Mouse (Mus musculus): ENCODE results near the gene Creld2. TPM values are rescaled to one million over a fixed set of nuclear protein-coding genes. Genes with fewer than 3 reads are reported as not detected.

Creld2 gene
- polyA plus RNA-seq, 2 experiments: 25.4 to 38.6 TPM

- Histone ChIP-seq H3K4me1 (replicated peaks; ENCODE audit: control insufficient read depth in 2 of 2, insufficient read depth in 2 of 2, low read length in 1 of 2) (no peaks in the 10 kb centered on the region; a peak in 1 of 4 replicates), H3K27me3 (ENCODE audit: control insufficient read depth, insufficient read depth, low read length) (0 out of 2 replicates have a peak, but pooled peaks cover 2% of the 10 kb centered on the region), H3K36me3 (replicated peaks; ENCODE audit: control insufficient read depth, insufficient read depth, low read depth) (no peaks in the 10 kb centered on the region), H3K9me3 (ENCODE audit: control insufficient read depth, low read length) (no peaks in the 10 kb centered on the region), H3K4me2 (ENCODE audit: low read depth) (no peak overlapping the region), H3K4me3 (ENCODE audit: insufficient read depth in 1 of 2, low read depth in 2 of 2, low read length in 2 of 2) (no peak overlapping the region), H3K9ac (replicated peaks) (no peak overlapping the region), H3K27ac (no peak overlapping the region)
- WGBS (ENCODE audit: insufficient replicate concordance): 57% methylated on average over 3 of the region's 3 CpGs
- DNase-seq (ENCODE audit: low read depth in 3 of 3, low spot score in 3 of 3): no peak
- no peak for TF ChIP-seq EP300 (IDR thresholded peaks at IDR 0.05; ENCODE audit: low read depth)
- TF ChIP-seq CTCF (IDR thresholded peaks at IDR 0.05; ENCODE audit: low read depth): no peak
- no peak for ATAC-seq (ENCODE audit: insufficient read depth)
Observed at GRCm38 (mm10) chr15:88874061-88874460, 54.6 kb downstream of the Creld2 start.

GRCm38 (mm10) chr15:88874477-88874876 lies 55.0 kb downstream of the Creld2 start:
- ATAC-seq (ENCODE audit: insufficient read depth) (no peak), DNase-seq (ENCODE audit: low read depth in 3 of 3, low spot score in 3 of 3) (no peak)
- Histone ChIP-seq H3K4me3 (ENCODE audit: insufficient read depth in 1 of 2, low read depth in 2 of 2, low read length in 2 of 2) (no peak overlapping the region), H3K27me3 (ENCODE audit: control insufficient read depth, insufficient read depth, low read length) (0 out of 2 replicates have a peak, but pooled peaks cover 2% of the 10 kb centered on the region), H3K36me3 (replicated peaks; ENCODE audit: control insufficient read depth, insufficient read depth, low read depth) (no peaks in the 10 kb centered on the region), H3K4me1 (replicated peaks; ENCODE audit: control insufficient read depth in 2 of 2, insufficient read depth in 2 of 2, low read length in 1 of 2) (no peaks in the 10 kb centered on the region; a peak in 1 of 4 replicates), H3K4me2 (ENCODE audit: low read depth) (no peak overlapping the region), H3K9me3 (ENCODE audit: control insufficient read depth, low read length) (no peaks in the 10 kb centered on the region), H3K27ac (no peak overlapping the region), H3K9ac (replicated peaks) (no peak overlapping the region)
- WGBS (ENCODE audit: insufficient replicate concordance): 67% methylated on average over 6 of the region's 6 CpGs
- TF ChIP-seq EP300 (IDR thresholded peaks at IDR 0.05; ENCODE audit: low read depth) (no peak), CTCF (IDR thresholded peaks at IDR 0.05; ENCODE audit: low read depth) (no peak)

GRCm38 (mm10) chr15:88875625-88876081 lies 56.2 kb downstream of the Creld2 start:
- no peak for TF ChIP-seq EP300 (IDR thresholded peaks at IDR 0.05; ENCODE audit: low read depth)
- TF ChIP-seq CTCF (IDR thresholded peaks at IDR 0.05; ENCODE audit: low read depth): no peak
- Histone ChIP-seq H3K9ac (replicated peaks) (no peak overlapping the region), H3K4me2 (ENCODE audit: low read depth) (no peak overlapping the region), H3K4me1 (replicated peaks; ENCODE audit: control insufficient read depth in 2 of 2, insufficient read depth in 2 of 2, low read length in 1 of 2) (no peaks in the 10 kb centered on the region; a peak in 1 of 4 replicates), H3K27ac (no peak overlapping the region), H3K9me3 (ENCODE audit: control insufficient read depth, low read length) (no peaks in the 10 kb centered on the region), H3K36me3 (replicated peaks; ENCODE audit: control insufficient read depth, insufficient read depth, low read depth) (no peaks in the 10 kb centered on the region), H3K4me3 (ENCODE audit: insufficient read depth in 1 of 2, low read depth in 2 of 2, low read length in 2 of 2) (no peak overlapping the region), H3K27me3 (ENCODE audit: control insufficient read depth, insufficient read depth, low read length) (0 out of 2 replicates have a peak, but pooled peaks cover 2% of the 10 kb centered on the region)
- no peak for DNase-seq (ENCODE audit: low read depth in 3 of 3, low spot score in 3 of 3)
- ATAC-seq (ENCODE audit: insufficient read depth): peak; percentile 41; the same call in 1 of the 2 replicates
- 28% methylated on average over 10 of the region's 10 CpGs for WGBS (ENCODE audit: insufficient replicate concordance)

Other genes starting within 250 kb of the Creld2 start
- gene Zdhhc25, start 219.3 kb upstream of the Creld2 start, polyA plus RNA-seq (2012; rRNA removed): not detected in 2 replicates
- not detected in 2 replicates for gene Zdhhc25, start 219.3 kb upstream of the Creld2 start, polyA plus RNA-seq (2014; fragmentation: Nextera tagmentation; extraction: Ambion mirVana)
- gene Brd1, start 85.4 kb upstream of the Creld2 start, polyA plus RNA-seq (2012; rRNA removed): 4.1 and 6.1 TPM in 2 replicates
- 5.5 and 7.1 TPM in 2 replicates for gene Brd1, start 85.4 kb upstream of the Creld2 start, polyA plus RNA-seq (2014; fragmentation: Nextera tagmentation; extraction: Ambion mirVana)
- gene Zbed4, start 68.0 kb upstream of the Creld2 start, polyA plus RNA-seq (2012; rRNA removed): 5.9 and 8.0 TPM in 2 replicates
- 11.4 and 11.5 TPM in 2 replicates for gene Zbed4, start 68.0 kb upstream of the Creld2 start, polyA plus RNA-seq (2014; fragmentation: Nextera tagmentation; extraction: Ambion mirVana)
- 4.9 and 5.2 TPM in 2 replicates for gene Alg12, start 328 bp upstream of the Creld2 start, polyA plus RNA-seq (2012; rRNA removed)
- 4.9 and 5.9 TPM in 2 replicates for gene Alg12, start 328 bp upstream of the Creld2 start, polyA plus RNA-seq (2014; fragmentation: Nextera tagmentation; extraction: Ambion mirVana)
- gene Pim3, start 42.5 kb downstream of the Creld2 start, polyA plus RNA-seq (2012; rRNA removed): 3.1 and 5.0 TPM in 2 replicates
- gene Pim3, start 42.5 kb downstream of the Creld2 start, polyA plus RNA-seq (2014; fragmentation: Nextera tagmentation; extraction: Ambion mirVana): 8.1 and 8.5 TPM in 2 replicates
- gene Ttll8, start 134.8 kb downstream of the Creld2 start, polyA plus RNA-seq (2012; rRNA removed): not detected in 2 replicates
- gene Ttll8, start 134.8 kb downstream of the Creld2 start, polyA plus RNA-seq (2014; fragmentation: Nextera tagmentation; extraction: Ambion mirVana): not detected in 2 replicates
- 0.02 TPM in 1 of 2 replicates, not detected in the other for gene Mlc1, start 159.4 kb downstream of the Creld2 start, polyA plus RNA-seq (2012; rRNA removed)
- gene Mlc1, start 159.4 kb downstream of the Creld2 start, polyA plus RNA-seq (2014; fragmentation: Nextera tagmentation; extraction: Ambion mirVana): 0.13 TPM in 1 of 2 replicates, not detected in the other
- not detected in 2 replicates for gene Mov10l1, start 163.3 kb downstream of the Creld2 start, polyA plus RNA-seq (2012; rRNA removed)
- gene Mov10l1, start 163.3 kb downstream of the Creld2 start, polyA plus RNA-seq (2014; fragmentation: Nextera tagmentation; extraction: Ambion mirVana): not detected in 2 replicates
- gene Panx2, start 240.1 kb downstream of the Creld2 start, polyA plus RNA-seq (2012; rRNA removed): 0.01 TPM in 2 replicates
- gene Panx2, start 240.1 kb downstream of the Creld2 start, polyA plus RNA-seq (2014; fragmentation: Nextera tagmentation; extraction: Ambion mirVana): not detected in 2 replicates

Measured in liver, embryonic 14.5 days (tissue).